Mouse (Mus musculus) hindbrain, postnatal 0 days (tissue): ENCODE data around the gene Gm20388. TPM values are rescaled to one million over a fixed set of nuclear protein-coding genes. Genes with fewer than 3 reads are reported as not detected.
A peak's percentile ranks its signal among the peaks of the same experiment; 100 is the strongest.

Source experiments
- ATAC-seq: fragments of 200-750 bp; cut with Nextera tagmentation; 2 replicates; pipeline ENCODE4 v1.8.0; 2017; ENCODE audit warnings: mild to moderate bottlenecking, moderate TSS enrichment, moderate library complexity
- DNase-seq: peaks from one replicate; pipeline ENCODE4 v3.0.0-alpha.2; 2015; ENCODE audit warnings: low spot score
- H3K27ac ChIP-seq: fragments of 300-500 bp; sonication (generic); 2 replicates; pipeline ENCODE4 v1.5.1; 2014; ENCODE audit warnings: mild to moderate bottlenecking
- H3K27me3 ChIP-seq: fragments of 300-500 bp; sonication (generic); 2 replicates; pipeline ENCODE4 v1.6.1; 2014; ENCODE audit warnings: low read length, mixed read lengths; ENCODE audit not compliant: insufficient read depth
- H3K36me3 ChIP-seq: fragments of 300-500 bp; sonication (generic); 2 replicates; pipeline ENCODE4 v1.6.1; 2014; ENCODE audit warnings: low read length, mixed read lengths; ENCODE audit not compliant: insufficient read depth
- H3K4me1 ChIP-seq: fragments of 300-500 bp; sonication (generic); 2 replicates; pipeline ENCODE4 v1.6.1; 2014; ENCODE audit warnings: antibody characterized with exemption, low read length, mixed read lengths; ENCODE audit not compliant: insufficient read depth
- H3K4me2 ChIP-seq: fragments of 300-500 bp; sonication (generic); 2 replicates; pipeline ENCODE4 v1.6.1; 2014; ENCODE audit warnings: low read depth, mild to moderate bottlenecking, low read length, moderate library complexity, mixed read lengths
- H3K4me3 ChIP-seq: fragments of 300-500 bp; sonication (generic); 2 replicates; pipeline ENCODE4 v1.5.1; 2014; ENCODE audit warnings: low read length
- H3K9ac ChIP-seq: fragments of 300-500 bp; sonication (generic); replicated peaks from 2 replicates; pipeline ENCODE4 v1.6.1; 2014; ENCODE audit warnings: mild to moderate bottlenecking, low read length, moderate library complexity, mixed read lengths
- H3K9me3 ChIP-seq: fragments of 300-500 bp; sonication (generic); 2 replicates; pipeline ENCODE4 v1.6.1; 2016; ENCODE audit warnings: low read length, mixed read lengths
- CTCF ChIP-seq: IDR thresholded peaks from 2 replicates; pipeline ENCODE4 v1.5.1; 2016; ENCODE audit warnings: antibody characterized with exemption, control low read depth, low read depth
- WGBS: fragments of 180-500 bp; shearing (Covaris S2); extraction: QIAGEN DNeasy Blood & Tissue Kit; methylation state at CpG from one replicate; pipeline ENCODE4 v1.1.7; 2014; 5-methylcytosine and 5-hydroxymethylcytosine counted together
- polyA plus RNA-seq: library from polyadenylated mRNA; unstranded; fragments of >200 nt; fragmentation: Nextera tagmentation; extraction: Ambion mirVana; gene quantifications from 2 replicates; pipeline ENCODE4 v1.2.1, GENCODE M21; 2015
- total RNA-seq: library from RNA; depleted of rRNA; stranded (reverse); fragments of >200 nt; gene quantifications from 2 replicates; pipeline ENCODE4 v1.2.3, GENCODE M21; 2014

The Gm20388 gene
- total and polyA plus RNA-seq, 2 experiments from 2014 or later = 71.3 TPM; not detected in 1

GRCm38 (mm10) chr8:120104721-120105272 is 194.2 kb downstream of the Gm20388 start:
- TF ChIP-seq CTCF = no peak
- peaks cover 13% of the 10 kb centered on the region for H3K4me1 ChIP-seq
- no peaks in the 10 kb centered on the region for H3K36me3 ChIP-seq
- H3K9me3 ChIP-seq = no peaks in the 10 kb centered on the region
- no peak for ATAC-seq
- WGBS = 60% methylated on average over 9 of the region's 9 CpGs
- H3K4me2 ChIP-seq = no peak overlapping the region
- no peak overlapping the region for H3K9ac ChIP-seq
- H3K27me3 ChIP-seq = no peaks in the 10 kb centered on the region
- H3K27ac ChIP-seq = no peak overlapping the region
- DNase-seq = no peak
- H3K4me3 ChIP-seq = no peak overlapping the region

- H3K4me1 ChIP-seq = peaks cover 6% of the 10 kb centered on the region; the same call in 1 of the 2 replicates
- no peak overlapping the region for H3K4me3 ChIP-seq
- TF ChIP-seq CTCF = no peak
- ATAC-seq (no peak), DNase-seq (no peak)
- H3K27me3 ChIP-seq = no peaks in the 10 kb centered on the region
- H3K36me3 ChIP-seq = no peaks in the 10 kb centered on the region
- no peak overlapping the region for H3K4me2 ChIP-seq
- no peak overlapping the region for H3K9ac ChIP-seq
- WGBS = 61% methylated on average over 3 of the region's 3 CpGs
- H3K9me3 ChIP-seq = no peaks in the 10 kb centered on the region
- no peak overlapping the region for H3K27ac ChIP-seq
Observed at GRCm38 (mm10) chr8:120109149-120109548, 198.5 kb downstream of the Gm20388 start.

GRCm38 (mm10) chr8:120110966-120111365 is 200.3 kb downstream of the Gm20388 start:
- TF ChIP-seq CTCF = no peak
- Histone ChIP-seq H3K4me2 (no peak overlapping the region), H3K27me3 (no peaks in the 10 kb centered on the region), H3K4me1 (peaks cover 6% of the 10 kb centered on the region; the same call in 1 of the 2 replicates), H3K27ac (no peak overlapping the region), H3K4me3 (no peak overlapping the region), H3K9ac (no peak overlapping the region), H3K36me3 (no peaks in the 10 kb centered on the region), H3K9me3 (no peaks in the 10 kb centered on the region)
- WGBS = 92% methylated on average over 4 of the region's 4 CpGs
- ATAC-seq = no peak
- no peak for DNase-seq

GRCm38 (mm10) chr8:120111382-120111781 is 200.7 kb downstream of the Gm20388 start:
- Histone ChIP-seq H3K9ac (no peak overlapping the region), H3K27me3 (no peaks in the 10 kb centered on the region), H3K4me2 (no peak overlapping the region), H3K27ac (no peak overlapping the region), H3K4me3 (no peak overlapping the region), H3K9me3 (no peaks in the 10 kb centered on the region), H3K36me3 (no peaks in the 10 kb centered on the region), H3K4me1 (peaks cover 6% of the 10 kb centered on the region; the same call in 1 of the 2 replicates)
- TF ChIP-seq CTCF = no peak
- DNase-seq (no peak), ATAC-seq (no peak)
- WGBS = 69% methylated on average over 4 of the region's 4 CpGs

GRCm38 (mm10) chr8:120112535-120112934 is 201.9 kb downstream of the Gm20388 start:
- no peak overlapping the region for H3K4me3 ChIP-seq
- no peak for ATAC-seq
- no peak overlapping the region for H3K9ac ChIP-seq
- H3K27ac ChIP-seq = no peak overlapping the region
- H3K27me3 ChIP-seq = no peaks in the 10 kb centered on the region
- 82% methylated on average over 5 of the region's 5 CpGs for WGBS
- H3K4me2 ChIP-seq = no peak overlapping the region
- no peak for DNase-seq
- no peak for TF ChIP-seq CTCF
- no peaks in the 10 kb centered on the region for H3K9me3 ChIP-seq
- no peaks in the 10 kb centered on the region for H3K36me3 ChIP-seq
- peaks cover 6% of the 10 kb centered on the region; the same call in 1 of the 2 replicates for H3K4me1 ChIP-seq

- Histone ChIP-seq H3K27me3 (no peaks in the 10 kb centered on the region), H3K4me3 (peak overlapping the region; percentile 75), H3K27ac (peak overlapping the region; percentile 85), H3K4me1 (peaks cover 6% of the 10 kb centered on the region; the same call in 1 of the 2 replicates), H3K9me3 (no peaks in the 10 kb centered on the region), H3K4me2 (peak overlapping the region; percentile 81), H3K36me3 (no peaks in the 10 kb centered on the region), H3K9ac (peak overlapping the region; percentile 75)
- ATAC-seq (no peak; the same call in 1 of the 2 replicates), DNase-seq (no peak)
- 1% methylated on average over 10 of the region's 10 CpGs for WGBS
- TF ChIP-seq CTCF = no peak
Observed at GRCm38 (mm10) chr8:120113306-120113705, 202.7 kb downstream of the Gm20388 start.

- H3K9me3 ChIP-seq = no peaks in the 10 kb centered on the region
- H3K27me3 ChIP-seq = no peaks in the 10 kb centered on the region
- under 1% methylated on average over 59 of the region's 61 CpGs for WGBS
- H3K4me2 ChIP-seq = peak within 1 kb of the TSS; percentile 81
- H3K4me3 ChIP-seq = peak within 1 kb of the TSS; percentile 75
- TF ChIP-seq CTCF = peak; percentile 65
- peak within 1 kb of the TSS; percentile 85 for H3K27ac ChIP-seq
- no peaks in the 10 kb centered on the region for H3K36me3 ChIP-seq
- DNase-seq = peak; percentile 100
- peak; percentile 97 for ATAC-seq
- peaks cover 6% of the 10 kb centered on the region; the same call in 1 of the 2 replicates for H3K4me1 ChIP-seq
- H3K9ac ChIP-seq = peak within 1 kb of the TSS; percentile 75
Observed at GRCm38 (mm10) chr8:120113758-120114255, 203.2 kb downstream of the Gm20388 start, which contains the start of gene 6430548M08Rik. Gene 6430548M08Rik, plus strand, starts transcription at chr8:120114152.
